Mouse (Mus musculus): ENCODE data around the gene Gm13691.

- TF ChIP-seq CTCF (IDR thresholded peaks at IDR 0.05; ENCODE audit: low read depth, low read length) (no peak), GATA2 (IDR thresholded peaks at IDR 0.05; ENCODE audit: borderline replicate concordance, low read depth, low read length) (no peak), POLR2AphosphoS5 (IDR thresholded peaks at IDR 0.05; ENCODE audit: insufficient replicate concordance, low read depth, low read length) (no peak)
These were observed 49.4 kb upstream of the Gm13691 start, which contains the start of gene Zswim2 for GRCm38 (mm10) chr2:83940931-83941361.

Measured in G1E (cell line).